Mouse (Mus musculus): ENCODE measurements around the gene Krtap3-1.

GRCm38 (mm10) chr11:99562580-99562979 lies 3.9 kb downstream of the Krtap3-1 start:
- TF ChIP-seq SRF (IDR thresholded peaks at IDR 0.05; ENCODE audit: control insufficient read depth, insufficient read length, low read depth) (no peak), MAX (IDR thresholded peaks at IDR 0.05; ENCODE audit: low read depth) (no peak), POLR2A (IDR thresholded peaks at IDR 0.05; ENCODE audit: insufficient read length, low read depth) (no peak), POLR2AphosphoS2 (IDR thresholded peaks at IDR 0.05; ENCODE audit: insufficient read length, low read depth) (no peak), TCF12 (IDR thresholded peaks at IDR 0.05; ENCODE audit: insufficient read depth, poor library complexity, severe bottlenecking) (no peak), E2F4 (IDR thresholded peaks at IDR 0.05; ENCODE audit: insufficient read depth) (no peak)

Data from myocyte (in vitro differentiated cells).